Mouse (Mus musculus) layer of hippocampus, postnatal 10 days (tissue): ENCODE measurements around the gene Sstr2. TPM values are rescaled to one million over a fixed set of nuclear protein-coding genes. Genes with fewer than 3 reads are reported as not detected.

ENCODE experiments used
- DNase-seq, 2 experiments: peaks; one replicate each; pipeline ENCODE4 v3.0.0; 2021; ENCODE audit warnings: low spot score in 2 of 2
- long read RNA-seq: library from polyadenylated mRNA; stranded (forward); transcript quantifications from one replicate; pipeline ENCODE4 v2.0.0, GENCODE M21; 2023
- total RNA-seq, 2 experiments: library from RNA; stranded (reverse); gene quantifications; 2 replicates each; pipeline ENCODE4 v1.2.3; 2021

Sstr2 gene
- total RNA-seq, result 10 to 100 TPM; 47.4 to 48.2 TPM
- long read RNA-seq, transcript Sstr2-203 (2 exons, 2,143 nt), result major isoform, 55 of 67 reads
- long read RNA-seq, transcript Sstr2-202 (3 exons, 1,537 nt), result minor isoform, 5 of 67 reads
- long read RNA-seq, partial matches to known transcripts, result 0 of 67 reads
- long read RNA-seq, other reads (novel, unspliced or antisense), result 7 of 67 reads

GRCm38 (mm10) chr11:113618672-113619419 is at the start of gene Sstr2:
TSS of gene Sstr2 (plus strand) at chr11:113619342.
- DNase-seq, result peak; percentile 84 to 87

DNA sequence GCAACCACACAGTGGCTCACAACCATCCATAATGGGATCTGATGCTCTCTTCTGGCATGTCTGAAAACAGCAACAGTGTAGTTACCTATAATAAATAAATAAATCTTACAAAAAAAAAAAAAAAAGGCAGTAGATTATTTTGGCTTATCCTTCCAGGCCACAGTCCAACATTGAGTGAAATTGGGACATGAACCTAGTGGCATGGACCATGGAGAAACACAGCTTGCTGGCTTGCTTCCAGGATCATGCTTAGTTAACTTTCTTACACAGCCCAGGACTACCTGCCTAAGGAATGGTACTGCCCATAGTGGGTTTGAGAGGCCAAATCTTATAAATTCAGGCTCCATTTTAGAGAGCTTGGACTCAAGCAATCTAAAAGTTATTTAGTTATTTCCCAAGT is 47.5 kb upstream of the Sstr2 start:
- no peak for DNase-seq

GRCm38 (mm10) chr11:113572641-113573040 is 46.5 kb upstream of the Sstr2 start:
- no peak for DNase-seq

DNA sequence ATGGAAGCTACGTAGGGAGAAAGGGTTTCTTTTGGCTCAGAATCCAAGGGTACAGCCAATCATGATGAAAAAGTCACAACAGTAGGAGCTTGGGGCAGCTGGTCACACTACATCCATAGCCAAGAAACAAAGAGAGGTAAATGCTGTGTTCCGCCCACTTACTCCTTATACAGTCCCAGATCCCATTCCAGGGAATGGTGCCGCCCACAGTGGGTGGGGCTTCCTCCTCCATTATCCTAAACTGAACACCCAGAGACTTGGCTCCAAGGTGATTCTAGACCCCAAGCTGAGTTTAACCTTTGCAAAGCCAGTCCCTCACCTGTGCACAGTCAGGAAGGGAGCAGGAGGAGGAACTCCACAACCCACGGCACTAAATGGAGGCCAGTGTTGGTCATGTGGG is 41.9 kb upstream of the Sstr2 start:
- DNase-seq, result no peak

DNA sequence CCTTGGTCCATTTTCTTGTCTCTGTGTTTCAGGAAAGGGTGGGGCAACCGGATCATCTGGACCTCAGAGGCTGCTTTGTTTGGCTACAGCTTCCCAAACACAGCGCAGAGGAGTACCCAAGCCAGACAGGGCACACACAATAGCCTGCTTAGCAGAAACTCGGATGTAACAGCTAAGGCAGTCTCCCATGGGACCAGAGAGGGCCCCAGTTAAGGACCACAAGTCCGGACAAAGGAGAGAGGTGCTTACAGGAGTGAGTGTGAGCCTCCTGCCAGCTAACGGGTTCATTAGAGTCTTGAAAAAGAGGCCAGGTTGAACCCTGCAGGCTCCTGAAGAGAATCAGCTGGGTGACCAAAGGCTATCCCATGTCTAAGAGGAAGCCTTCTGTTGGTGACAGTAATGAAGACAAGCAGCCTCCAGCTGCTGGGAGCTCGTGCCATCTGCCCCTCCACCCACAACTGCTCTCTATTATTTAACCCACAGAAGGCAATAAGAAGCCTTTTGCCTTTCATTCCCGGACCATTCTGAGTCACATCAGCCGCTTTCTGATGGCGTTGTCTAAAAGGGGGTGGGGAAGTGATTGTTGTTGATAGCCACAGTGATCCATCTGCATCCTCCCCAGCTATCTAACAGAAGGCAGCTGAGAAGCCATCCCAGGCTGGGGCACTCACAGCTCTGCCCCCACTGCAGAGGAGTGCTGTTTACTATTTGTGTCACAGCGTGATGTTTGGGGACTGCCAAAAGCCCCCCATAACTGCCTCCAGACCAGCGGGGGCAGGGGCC is 35.1 kb upstream of the Sstr2 start:
- DNase-seq, result peak in 1 of 2 experiments; percentile 27

- no peak for DNase-seq
Measured at GRCm38 (mm10) chr11:113586423-113586822, 32.7 kb upstream of the Sstr2 start.

- no peak for DNase-seq
Measured at GRCm38 (mm10) chr11:113588936-113589335, 30.2 kb upstream of the Sstr2 start.

DNA sequence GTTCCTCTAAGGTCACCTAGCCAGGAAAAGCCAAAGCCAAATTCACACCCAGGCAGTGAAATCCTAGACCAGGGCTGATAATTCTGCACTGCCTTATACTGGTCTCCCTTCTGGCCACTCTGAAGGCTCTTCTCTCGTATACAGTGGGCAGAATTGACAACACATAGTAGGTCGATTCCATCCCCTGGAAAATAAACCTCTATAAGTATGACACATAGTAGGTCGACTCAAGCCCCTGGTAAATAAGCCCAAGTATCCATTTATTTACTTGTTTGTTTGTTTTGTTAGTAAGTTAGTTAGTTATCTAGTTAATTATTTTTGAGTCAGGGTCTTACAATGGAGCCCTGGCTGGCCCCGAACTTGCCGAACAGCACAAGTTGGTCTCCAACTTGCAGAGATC is 24.0 kb upstream of the Sstr2 start:
- no peak for DNase-seq

DNA sequence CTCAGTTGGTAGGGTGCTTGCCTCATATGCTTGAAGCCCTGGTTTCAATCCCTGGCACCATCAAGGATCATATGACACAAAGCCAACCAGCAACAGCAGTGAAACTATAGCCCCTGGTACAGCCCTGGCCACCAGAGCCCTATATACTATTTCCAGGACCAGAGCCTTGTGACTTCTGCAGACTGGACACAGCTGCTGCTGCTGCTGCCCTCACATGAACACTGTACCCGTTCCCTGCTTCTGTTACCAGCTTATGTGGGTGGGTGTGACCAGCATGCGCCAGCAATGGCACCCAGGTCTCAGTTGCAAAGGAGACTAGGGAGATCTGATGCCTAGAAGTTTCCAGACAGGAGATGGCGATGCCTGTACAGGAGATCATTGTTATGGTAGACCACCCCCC is 21.5 kb upstream of the Sstr2 start:
- no peak for DNase-seq

DNA sequence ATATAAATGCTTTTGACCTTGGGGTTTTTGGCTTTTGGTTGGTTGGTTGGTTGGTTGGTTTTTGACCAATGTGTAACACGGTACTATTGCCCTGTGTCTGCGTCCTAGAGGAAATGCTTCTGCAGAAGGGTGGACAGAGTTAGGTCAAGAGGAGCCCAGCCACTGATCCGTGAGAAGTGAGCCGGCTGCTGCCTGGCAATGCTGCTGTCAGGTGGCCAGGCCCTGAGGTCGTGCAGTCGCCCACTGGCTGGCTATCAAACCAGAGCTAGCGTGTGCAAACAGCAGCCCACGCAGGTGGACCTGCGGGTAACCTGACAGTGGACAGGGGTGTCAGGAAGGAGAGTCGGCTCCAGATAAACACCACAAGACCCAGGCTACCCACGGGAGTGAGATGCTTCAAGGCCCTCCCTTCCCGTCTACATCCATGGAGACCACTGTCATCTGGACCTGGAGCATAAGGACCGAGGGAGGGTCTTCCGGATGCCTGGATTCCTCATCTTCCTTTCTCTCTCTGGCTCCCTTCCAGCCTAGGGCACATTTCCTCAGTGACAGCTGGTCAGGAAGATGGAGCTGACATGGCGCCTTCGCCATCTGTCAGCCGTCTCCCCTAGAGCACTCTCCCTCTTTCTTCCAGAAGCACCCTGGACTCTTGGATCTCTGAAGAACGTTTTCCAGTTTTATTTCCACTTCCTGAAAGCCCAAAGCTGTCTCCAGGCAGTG is 18.5 kb upstream of the Sstr2 start:
- no peak for DNase-seq

GRCm38 (mm10) chr11:113601616-113602343 is 17.4 kb upstream of the Sstr2 start:
- no peak for DNase-seq

- DNase-seq, result no peak
Measured at GRCm38 (mm10) chr11:113607556-113607955, 11.6 kb upstream of the Sstr2 start.

DNA sequence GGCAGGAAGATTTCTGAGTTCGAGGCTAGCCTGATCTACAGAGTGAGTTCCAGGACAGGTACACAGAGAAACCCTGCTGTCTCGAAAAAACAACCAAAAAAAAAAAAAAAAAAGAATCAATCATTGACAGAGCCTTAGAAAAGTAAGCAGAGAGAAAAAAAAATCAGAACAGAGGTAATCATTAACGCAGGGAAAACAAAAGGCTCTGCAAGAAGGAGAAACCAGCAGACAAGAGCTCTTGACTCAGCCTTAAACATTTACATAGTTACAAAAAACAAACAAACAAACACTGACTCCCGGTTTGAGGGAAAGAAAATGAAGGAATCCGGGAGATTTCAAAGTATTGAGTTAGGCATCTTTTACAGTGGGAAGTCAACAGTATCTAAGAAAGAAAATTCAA is 9.6 kb upstream of the Sstr2 start:
- no peak for DNase-seq

DNA sequence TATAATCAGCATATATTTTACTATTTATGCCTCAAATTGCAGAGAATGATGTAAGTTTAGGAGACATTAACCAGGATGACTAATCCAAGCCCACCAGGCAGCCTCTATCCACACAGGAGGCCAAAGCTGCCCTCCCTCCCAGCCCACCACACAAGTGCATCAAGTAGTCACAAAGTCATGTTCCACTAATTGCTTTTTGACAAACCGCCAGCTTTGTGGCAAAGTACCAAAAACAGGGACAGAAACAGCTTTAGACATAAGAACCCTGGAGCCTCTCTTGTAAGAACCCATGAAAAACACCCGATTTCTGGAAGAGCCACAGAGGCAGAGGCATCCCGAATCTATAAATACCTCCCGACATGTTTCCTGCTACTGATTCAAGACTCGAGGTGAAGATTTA is 8.9 kb upstream of the Sstr2 start:
- DNase-seq, result peak in 1 of 2 experiments; percentile 59

DNA sequence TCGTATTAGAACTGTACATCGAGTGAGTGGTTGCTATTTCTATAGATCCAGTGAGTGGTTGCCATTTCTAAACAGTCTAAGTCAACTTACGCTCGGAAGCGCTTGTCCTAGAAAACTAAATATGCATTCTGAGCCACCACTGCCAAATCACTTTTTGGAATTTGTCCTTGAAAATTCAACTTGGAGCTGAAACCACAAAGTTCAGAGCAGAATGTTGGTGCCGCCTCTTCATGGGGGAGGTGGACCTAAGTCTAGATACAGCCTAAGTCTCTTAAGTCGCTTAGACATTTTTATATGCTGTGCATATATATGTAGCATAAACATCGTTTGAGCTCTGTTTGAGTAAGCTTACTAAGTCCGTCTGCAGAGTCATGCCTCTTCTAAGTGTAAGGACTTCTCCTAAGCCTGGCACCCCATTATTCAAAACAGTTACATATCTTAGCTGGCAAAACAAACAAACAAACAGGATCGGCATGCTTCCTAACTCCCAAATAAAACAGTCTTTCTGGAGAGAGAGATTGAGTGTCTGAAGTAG is 8.0 kb upstream of the Sstr2 start:
- DNase-seq, result no peak

- peak; percentile 72 to 81 for DNase-seq
Measured at GRCm38 (mm10) chr11:113611664-113612611, 7.2 kb upstream of the Sstr2 start.

- no peak for DNase-seq
Measured at GRCm38 (mm10) chr11:113614476-113614875, 4.7 kb upstream of the Sstr2 start.

DNA sequence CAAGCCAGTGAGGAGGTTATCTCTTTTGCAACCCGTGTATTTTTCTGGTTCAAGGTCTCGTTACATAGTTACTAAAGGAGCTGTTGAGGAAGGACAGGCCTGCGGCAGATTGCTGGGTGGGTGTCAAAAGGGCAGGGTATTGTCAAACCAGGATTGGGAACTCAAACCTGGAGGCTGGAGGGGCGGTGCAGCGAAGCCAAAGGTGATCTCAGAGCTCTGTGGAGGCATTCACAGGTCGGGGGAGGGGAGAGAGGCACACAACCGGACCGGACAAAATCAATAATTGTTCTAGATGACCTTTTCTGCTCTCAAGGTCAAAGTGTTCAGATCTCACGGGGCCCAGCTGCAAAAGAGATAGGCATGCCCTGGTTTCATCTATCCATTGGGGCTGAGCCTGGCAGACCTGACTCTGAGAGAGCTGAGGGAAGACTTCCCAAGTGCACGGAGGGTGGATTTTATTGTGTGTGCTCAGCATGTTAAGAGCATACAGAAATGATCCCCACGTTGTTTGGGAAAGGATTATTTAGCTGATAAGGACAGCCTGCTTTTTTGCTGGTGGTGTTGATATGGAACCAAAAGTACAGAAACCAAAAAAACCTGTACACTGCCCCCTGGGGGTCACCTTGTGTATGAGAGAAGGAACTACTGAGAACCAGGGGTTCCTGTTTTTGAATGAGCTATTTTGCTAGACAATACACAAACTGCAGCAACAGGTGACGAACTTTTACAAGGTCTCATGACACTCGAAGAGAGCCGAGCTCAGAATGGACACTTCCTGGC is 1.8 kb upstream of the Sstr2 start:
- DNase-seq, result peak; percentile 85 to 87

- no peak for DNase-seq
Measured at GRCm38 (mm10) chr11:113618303-113618671, 855 bp upstream of the Sstr2 start.
